Mouse (Mus musculus) CH12.LX (cell line): ENCODE data around the gene Cpa2. TPM values are rescaled to one million over a fixed set of nuclear protein-coding genes. Genes with fewer than 3 reads are reported as not detected.

Source experiments
- DNase-seq: peaks from one replicate; pipeline ENCODE4 v3.0.0-alpha.2; 2013; ENCODE audit errors: extremely low read depth
- H3K27ac ChIP-seq: 2 replicates; pipeline ENCODE4 v1.5.1; 2012; ENCODE audit warnings: low read depth, mild to moderate bottlenecking, control low read depth, moderate library complexity; ENCODE audit not compliant: insufficient read depth
- H3K27me3 ChIP-seq: replicated peaks from 2 replicates; pipeline ENCODE3; 2012; ENCODE audit warnings: inconsistent platforms
- H3K36me3 ChIP-seq, 2 experiments: replicated peaks in 1 of 2; 2 replicates each; pipeline versions ENCODE3 to v1.6.1; 2012; ENCODE audit warnings: inconsistent platforms in 1 of 2, low read length in 1 of 2, mild to moderate bottlenecking in 1 of 2, mixed read lengths in 1 of 2, moderate library complexity in 1 of 2; ENCODE audit not compliant: control insufficient read depth in 1 of 2, insufficient read depth in 1 of 2
- H3K4me1 ChIP-seq, 2 experiments: 2 replicates each; pipeline ENCODE4 v1.6.1; 2012; ENCODE audit warnings: inconsistent platforms in 1 of 2, moderate library complexity in 1 of 2; ENCODE audit not compliant: insufficient read depth in 2 of 2, control insufficient read depth in 1 of 2
- H3K4me2 ChIP-seq: 2 replicates; pipeline ENCODE4 v1.6.1; 2012; ENCODE audit warnings: low read depth, mild to moderate bottlenecking, control low read depth; ENCODE audit not compliant: poor library complexity, insufficient read depth, severe bottlenecking
- H3K4me3 ChIP-seq, 3 experiments: fragments of 150-350 bp in 1 of 3; sonication (generic) in 1 of 3; replicated peaks in 1 of 3; 2 replicates each; pipeline versions ENCODE3 to v1.5.1; 2011 to 2012; ENCODE audit warnings: low read depth in 2 of 3, low read length in 2 of 3, mild to moderate bottlenecking in 2 of 3, moderate library complexity in 2 of 3, control low read depth in 1 of 3, improper control_type of control experiment in 1 of 3, inconsistent platforms in 1 of 3, mixed read lengths in 1 of 3; ENCODE audit not compliant: poor library complexity in 1 of 3
- H3K79me2 ChIP-seq: replicated peaks from 2 replicates; pipeline ENCODE4 v1.6.1; 2012; ENCODE audit warnings: mild to moderate bottlenecking, moderate library complexity; ENCODE audit not compliant: control insufficient read depth, poor library complexity, insufficient read depth, severe bottlenecking; ENCODE audit errors: extremely low read depth
- H3K9ac ChIP-seq: 2 replicates; pipeline ENCODE4 v1.6.1; 2012; ENCODE audit warnings: low read depth, mild to moderate bottlenecking, control low read depth, moderate library complexity; ENCODE audit not compliant: insufficient read depth
- H3K9me3 ChIP-seq: replicated peaks from 2 replicates; pipeline ENCODE3; 2012; ENCODE audit warnings: low read length, inconsistent platforms, mixed read lengths
- BHLHE40 ChIP-seq: IDR thresholded peaks from 2 replicates; pipeline ENCODE4 v1.6.1; 2011; ENCODE audit warnings: mild to moderate bottlenecking, low read depth, low read length, improper control_type of control experiment
- CHD1 ChIP-seq: IDR thresholded peaks from 2 replicates; pipeline ENCODE4 v1.6.1; 2012; ENCODE audit warnings: low read depth, low read length, improper control_type of control experiment, inconsistent platforms
- CTCF ChIP-seq, 2 experiments: IDR thresholded peaks in 1 of 2; conservative IDR thresholded peaks in 1 of 2; 2 replicates each; pipeline ENCODE4 v1.5.1; 2011 to 2012; ENCODE audit warnings: low read depth in 2 of 2, low read length in 2 of 2, improper control_type of control experiment in 1 of 2, inconsistent platforms in 1 of 2, mild to moderate bottlenecking in 1 of 2, moderate library complexity in 1 of 2
- E2F4 ChIP-seq: IDR thresholded peaks from 2 replicates; pipeline ENCODE4 v1.6.1; 2011; ENCODE audit warnings: low read depth, low read length, improper control_type of control experiment; ENCODE audit not compliant: insufficient replicate concordance
- ELF1 ChIP-seq: IDR thresholded peaks from 2 replicates; pipeline ENCODE4 v1.6.1; 2014; ENCODE audit warnings: low read depth, mild to moderate bottlenecking, inconsistent platforms, low read length, improper control_type of control experiment
- HCFC1 ChIP-seq: IDR thresholded peaks from 2 replicates; pipeline ENCODE4 v1.6.1; 2012; ENCODE audit warnings: low read depth, mild to moderate bottlenecking, inconsistent platforms, low read length, improper control_type of control experiment
- MAFK ChIP-seq: IDR thresholded peaks from 2 replicates; pipeline ENCODE4 v1.6.1; 2011; ENCODE audit warnings: low read length, improper control_type of control experiment; ENCODE audit not compliant: insufficient replicate concordance
- MAZ ChIP-seq: IDR thresholded peaks from 2 replicates; pipeline ENCODE4 v1.6.1; 2012; ENCODE audit warnings: low read depth, mild to moderate bottlenecking, inconsistent platforms, low read length, improper control_type of control experiment, moderate library complexity
- MYC ChIP-seq: IDR thresholded peaks from 2 replicates; pipeline ENCODE4 v1.6.1; 2011; ENCODE audit warnings: low read depth, mild to moderate bottlenecking, improper control_type of control experiment, low read length
- NELFE ChIP-seq: IDR thresholded peaks from 2 replicates; pipeline ENCODE4 v1.6.1; 2011; ENCODE audit warnings: low read depth, low read length, improper control_type of control experiment
- PAX5 ChIP-seq: IDR thresholded peaks from 2 replicates; pipeline ENCODE4 v1.6.1; 2012; ENCODE audit warnings: low read length, inconsistent platforms, mixed read lengths
- POLR2AphosphoS2 ChIP-seq: IDR thresholded peaks from 2 replicates; pipeline ENCODE4 v1.6.1; 2011; ENCODE audit warnings: low read depth, low read length, improper control_type of control experiment
- RAD21 ChIP-seq: IDR thresholded peaks from 2 replicates; pipeline ENCODE4 v1.6.1; 2011; ENCODE audit warnings: low read depth, mild to moderate bottlenecking, low read length, improper control_type of control experiment, moderate library complexity
- RCOR1 ChIP-seq: conservative IDR thresholded peaks from 2 replicates; pipeline ENCODE4 v1.6.1; 2012; ENCODE audit warnings: low read depth, mild to moderate bottlenecking, inconsistent platforms, low read length, improper control_type of control experiment
- SIN3A ChIP-seq: IDR thresholded peaks from 2 replicates; pipeline ENCODE4 v1.6.1; 2012; ENCODE audit warnings: low read length, improper control_type of control experiment, inconsistent platforms
- SMC3 ChIP-seq: IDR thresholded peaks from 2 replicates; pipeline ENCODE4 v1.6.1; 2011; ENCODE audit warnings: low read depth, low read length, improper control_type of control experiment
- TCF12 ChIP-seq: IDR thresholded peaks from 2 replicates; pipeline ENCODE4 v1.6.1; 2014; ENCODE audit warnings: low read depth, mild to moderate bottlenecking, inconsistent platforms, low read length, improper control_type of control experiment
- UBTF ChIP-seq: IDR thresholded peaks from 2 replicates; pipeline ENCODE4 v1.6.1; 2012; ENCODE audit warnings: low read depth, mild to moderate bottlenecking, inconsistent platforms, low read length, improper control_type of control experiment, moderate library complexity
- USF2 ChIP-seq: conservative IDR thresholded peaks from 2 replicates; pipeline ENCODE4 v1.6.1; 2011; ENCODE audit warnings: low read depth, low read length, improper control_type of control experiment
- ZKSCAN1 ChIP-seq: IDR thresholded peaks from 2 replicates; pipeline ENCODE4 v1.6.1; 2012; ENCODE audit warnings: low read depth, inconsistent platforms, low read length, improper control_type of control experiment, borderline replicate concordance
- dilution Hi-C: fragments of 300-500 bp; cut with MboI; formaldehyde crosslinking; loops from 2 replicates; pipeline ENCODE4 v1.14.3; 2020; ENCODE audit warnings: low sequenced_read_pairs; ENCODE audit not compliant: extremely low pct_unique_long_range_greater_than_20kb, extremely low pct_ligation_motif_present
- in situ Hi-C: fragments of 300-500 bp; cut with MboI; formaldehyde crosslinking; loops from 3 replicates; pipeline ENCODE4 v1.14.3; 2019; ENCODE audit warnings: low sequenced_read_pairs, low pct_ligation_motif_present, low pct_unique_long_range_greater_than_20kb, mixed read lengths
- polyA plus RNA-seq: library from polyadenylated mRNA; unstranded; fragments of >175 nt; gene quantifications from 2 replicates; pipeline ENCODE4 v1.2.1, GENCODE M21; 2012; ENCODE audit warnings: low read depth; ENCODE audit not compliant: insufficient read length
- total RNA-seq, 2 experiments: library from RNA; depleted of rRNA; stranded (reverse); fragments of 300-350 nt in 1 of 2; fragments of >200 nt in 1 of 2; gene quantifications; 2 replicates each; pipeline ENCODE4 v1.2.3; 2012 to 2014

Gene Cpa2
- total and polyA plus RNA-seq, 3 experiments: not detected

DNA sequence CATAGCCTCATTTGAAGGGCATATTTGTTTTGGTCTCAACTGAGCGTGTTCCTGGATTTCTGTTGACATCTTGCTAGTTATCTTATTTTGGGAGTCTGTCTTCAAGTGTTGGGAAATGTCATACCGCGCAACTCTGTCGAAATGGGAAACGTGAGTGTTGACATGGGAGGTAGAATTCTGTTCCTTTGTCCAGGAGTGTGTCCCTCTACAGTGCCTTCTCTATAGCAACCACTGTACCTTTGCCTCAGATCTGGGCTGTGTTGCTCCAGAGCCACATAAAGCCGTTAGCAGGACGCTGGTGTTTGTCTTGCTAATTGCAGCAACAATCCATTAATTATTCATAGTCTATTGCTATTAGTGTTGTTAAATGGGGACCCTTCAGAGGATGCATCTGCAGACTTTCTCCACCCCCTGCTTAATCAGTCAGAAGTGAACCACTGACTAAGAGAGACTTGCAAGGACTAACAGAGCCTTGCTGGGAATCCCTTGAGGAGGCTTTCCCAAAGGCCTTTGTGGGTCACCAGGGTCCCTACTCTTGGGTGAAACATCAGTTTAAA is 45.6 kb downstream of the Cpa2 start:
- DNase-seq: no peak
- H3K4me2 ChIP-seq: no peak overlapping the region
- no peak for TF ChIP-seq USF2
- TF ChIP-seq CHD1: no peak
- TF ChIP-seq PAX5: no peak
- no peak for TF ChIP-seq SIN3A
- no peak for TF ChIP-seq MAZ
- no peak for TF ChIP-seq POLR2AphosphoS2
- no peak for TF ChIP-seq BHLHE40
- no peak for TF ChIP-seq MAFK
- TF ChIP-seq E2F4: no peak
- TF ChIP-seq NELFE: no peak
- TF ChIP-seq UBTF: no peak
- no peak for TF ChIP-seq SMC3
- no peak for TF ChIP-seq CTCF (conservative IDR thresholded peaks at IDR 0.05 in 1 of 2, IDR thresholded peaks at IDR 0.05 in 1 of 2; ENCODE audit: low read depth in 2 of 2, low read length in 2 of 2)
- TF ChIP-seq RAD21: no peak
- TF ChIP-seq ZKSCAN1: no peak
- TF ChIP-seq MYC: no peak
- no peak for TF ChIP-seq ELF1
- no peak for TF ChIP-seq HCFC1
- no peak for TF ChIP-seq RCOR1
- no peak overlapping the region for H3K4me3 ChIP-seq
- H3K4me1 ChIP-seq: no peaks in the 10 kb centered on the region; a peak in 1 of 4 replicates
- no peaks in the 10 kb centered on the region for H3K36me3 ChIP-seq
- dilution Hi-C loops: no loop called here
- in situ Hi-C loops: no loop called here
- H3K27me3 ChIP-seq: no peaks in the 10 kb centered on the region
- no peaks in the 10 kb centered on the region for H3K79me2 ChIP-seq
- no peaks in the 10 kb centered on the region for H3K9me3 ChIP-seq
- H3K9ac ChIP-seq: no peak overlapping the region
- no peak overlapping the region for H3K27ac ChIP-seq

DNA sequence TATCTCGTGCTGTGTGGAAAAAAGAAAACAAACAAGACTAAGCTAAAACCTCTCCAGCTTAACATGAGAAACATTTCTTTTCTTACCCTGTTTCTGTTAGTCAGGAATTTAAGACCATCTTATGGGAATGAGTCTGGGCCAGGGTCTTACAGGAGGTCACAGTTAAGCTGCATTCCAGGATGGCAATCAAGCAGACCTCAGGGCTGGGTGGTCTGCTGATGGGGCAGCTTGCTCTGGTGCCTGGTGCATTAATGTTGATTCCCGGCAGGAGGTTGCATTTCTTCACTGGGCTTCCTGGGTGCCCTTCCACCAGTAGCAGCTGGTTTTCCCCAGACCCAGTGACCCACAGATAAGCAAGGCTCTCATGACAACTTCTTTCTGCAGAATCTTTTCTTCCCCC is 48.4 kb downstream of the Cpa2 start:
- H3K36me3 ChIP-seq: no peaks in the 10 kb centered on the region
- in situ Hi-C loops: no loop called here
- no peak overlapping the region for H3K27ac ChIP-seq
- dilution Hi-C loops: no loop called here
- no peak overlapping the region for H3K4me3 ChIP-seq
- no peak overlapping the region for H3K4me2 ChIP-seq
- TF ChIP-seq MAZ (no peak), RAD21 (no peak), TCF12 (no peak), CHD1 (no peak)
- no peaks in the 10 kb centered on the region for H3K27me3 ChIP-seq
- no peaks in the 10 kb centered on the region; a peak in 1 of 4 replicates for H3K4me1 ChIP-seq
- DNase-seq: no peak
- no peak overlapping the region for H3K9ac ChIP-seq
- H3K9me3 ChIP-seq: no peaks in the 10 kb centered on the region
- H3K79me2 ChIP-seq: no peaks in the 10 kb centered on the region
